Mouse (Mus musculus) intestine, embryonic 14.5 days (tissue): ENCODE measurements around the gene Reck. TPM values are rescaled to one million over a fixed set of nuclear protein-coding genes. Genes with fewer than 3 reads are reported as not detected.

Experiments
- ATAC-seq: fragments of 200-750 bp; cut with Nextera tagmentation; replicated peaks from 2 replicates; pipeline ENCODE4 v1.8.0; 2017; ENCODE audit warnings: low read depth, moderate number of reproducible peaks, moderate TSS enrichment, moderate library complexity; ENCODE audit not compliant: low FRiP score, low TSS enrichment
- DNase-seq: peaks from one replicate; pipeline ENCODE4 v3.0.0-alpha.2; 2018; ENCODE audit warnings: low spot score
- H3K27ac ChIP-seq: fragments of 300-500 bp; sonication (generic); 2 replicates; pipeline ENCODE4 v1.5.1; 2014; ENCODE audit warnings: low read depth, mild to moderate bottlenecking, control low read depth
- H3K27me3 ChIP-seq: fragments of 300-500 bp; sonication (generic); replicated peaks from 2 replicates; pipeline ENCODE4 v1.6.1; 2014; ENCODE audit warnings: low read length, control low read depth; ENCODE audit not compliant: control insufficient read depth, insufficient read depth
- H3K36me3 ChIP-seq: fragments of 300-500 bp; sonication (generic); 2 replicates; pipeline ENCODE4 v1.6.1; 2014; ENCODE audit warnings: low read length, control low read depth; ENCODE audit not compliant: control insufficient read depth, insufficient read depth
- H3K4me1 ChIP-seq: fragments of 300-500 bp; sonication (generic); replicated peaks from 2 replicates; pipeline ENCODE4 v1.6.1; 2014; ENCODE audit warnings: low read length, control low read depth, mixed read lengths; ENCODE audit not compliant: control insufficient read depth, insufficient read depth
- H3K4me2 ChIP-seq: fragments of 300-500 bp; sonication (generic); 2 replicates; pipeline ENCODE4 v1.6.1; 2014; ENCODE audit warnings: low read length
- H3K4me3 ChIP-seq: fragments of 300-500 bp; sonication (generic); 2 replicates; pipeline ENCODE4 v1.5.1; 2014; ENCODE audit warnings: low read depth, low read length, control low read depth, mixed read lengths
- H3K9ac ChIP-seq: fragments of 300-500 bp; sonication (generic); 2 replicates; pipeline ENCODE4 v1.6.1; 2014; ENCODE audit warnings: mild to moderate bottlenecking, low read length
- H3K9me3 ChIP-seq: fragments of 300-500 bp; sonication (generic); 2 replicates; pipeline ENCODE4 v1.6.1; 2016; ENCODE audit warnings: low read length, control low read depth; ENCODE audit not compliant: control insufficient read depth
- WGBS: fragments of 180-500 bp; shearing (Covaris S2); extraction: QIAGEN DNeasy Blood & Tissue Kit; methylation state at CpG from one replicate; pipeline ENCODE4 v1.1.7; 2014; 5-methylcytosine and 5-hydroxymethylcytosine counted together
- polyA plus RNA-seq: library from polyadenylated mRNA; unstranded; fragments of >200 nt; fragmentation: Nextera tagmentation; extraction: Ambion mirVana; gene quantifications from 2 replicates; pipeline ENCODE4 v1.2.1, GENCODE M21; 2014

Gene Reck
- polyA plus RNA-seq, 1 experiment from 2014 or later = 27.6 TPM

- no peak overlapping the region for H3K4me3 ChIP-seq
- 78% methylated on average over 6 of the region's 6 CpGs for WGBS
- no peak for DNase-seq
Measured at GRCm38 (mm10) chr4:43879566-43879965, 4.2 kb downstream of the Reck start.

GRCm38 (mm10) chr4:43884196-43884595 is 8.9 kb downstream of the Reck start:
- H3K9me3 ChIP-seq = no peaks in the 10 kb centered on the region
- H3K4me3 ChIP-seq = no peak overlapping the region
- no peak overlapping the region for H3K4me2 ChIP-seq
- no peak for DNase-seq
- H3K27me3 ChIP-seq = no peaks in the 10 kb centered on the region
- H3K4me1 ChIP-seq = peaks cover 16% of the 10 kb centered on the region
- 28% methylated on average over 4 of the region's 4 CpGs for WGBS
- no peak for ATAC-seq
- H3K9ac ChIP-seq = no peak overlapping the region
- H3K36me3 ChIP-seq = no peaks in the 10 kb centered on the region
- no peak overlapping the region for H3K27ac ChIP-seq

More at GRCm38 (mm10) chr4:43879566-43879965, 4.2 kb downstream of the Reck start:
- Histone ChIP-seq H3K9me3 (no peaks in the 10 kb centered on the region), H3K27ac (no peak overlapping the region), H3K27me3 (no peaks in the 10 kb centered on the region), H3K4me2 (no peak overlapping the region), H3K36me3 (no peaks in the 10 kb centered on the region), H3K9ac (no peak overlapping the region), H3K4me1 (peaks cover 32% of the 10 kb centered on the region)
- ATAC-seq = no peak

- Histone ChIP-seq H3K27ac (no peak overlapping the region), H3K27me3 (no peaks in the 10 kb centered on the region), H3K4me2 (no peak overlapping the region), H3K9me3 (no peaks in the 10 kb centered on the region), H3K4me3 (no peak overlapping the region), H3K4me1 (no peaks in the 10 kb centered on the region), H3K36me3 (no peaks in the 10 kb centered on the region), H3K9ac (no peak overlapping the region)
- DNase-seq (no peak), ATAC-seq (no peak)
- 89% methylated on average over 3 of the region's 3 CpGs for WGBS
Measured at GRCm38 (mm10) chr4:43891247-43891646, 15.9 kb downstream of the Reck start.

- Histone ChIP-seq H3K4me1 (no peaks in the 10 kb centered on the region), H3K4me3 (no peak overlapping the region), H3K27me3 (no peaks in the 10 kb centered on the region), H3K4me2 (no peak overlapping the region), H3K9me3 (no peaks in the 10 kb centered on the region), H3K27ac (no peak overlapping the region), H3K9ac (no peak overlapping the region), H3K36me3 (peaks cover 38% of the 10 kb centered on the region)
- ATAC-seq = no peak
- DNase-seq = no peak
Measured at GRCm38 (mm10) chr4:43897209-43897608, 21.9 kb downstream of the Reck start.

- peaks cover 47% of the 10 kb centered on the region for H3K36me3 ChIP-seq
- DNase-seq (no peak), ATAC-seq (no peak)
- H3K4me3 ChIP-seq = no peak overlapping the region
- no peak overlapping the region for H3K4me2 ChIP-seq
- H3K27ac ChIP-seq = no peak overlapping the region
- H3K27me3 ChIP-seq = no peaks in the 10 kb centered on the region
- 41% methylated on average over 8 of the region's 8 CpGs for WGBS
- no peak overlapping the region for H3K9ac ChIP-seq
- no peaks in the 10 kb centered on the region for H3K4me1 ChIP-seq
- H3K9me3 ChIP-seq = no peaks in the 10 kb centered on the region
Measured at GRCm38 (mm10) chr4:43899197-43899596, 23.9 kb downstream of the Reck start.

- no peak overlapping the region for H3K27ac ChIP-seq
- H3K4me2 ChIP-seq = no peak overlapping the region
- DNase-seq (no peak), ATAC-seq (no peak)
- H3K27me3 ChIP-seq = no peaks in the 10 kb centered on the region
- no peak overlapping the region for H3K4me3 ChIP-seq
- no peak overlapping the region for H3K9ac ChIP-seq
- H3K9me3 ChIP-seq = no peaks in the 10 kb centered on the region
- 72% methylated on average over 7 of the region's 7 CpGs for WGBS
- peaks cover 36% of the 10 kb centered on the region for H3K36me3 ChIP-seq
- no peaks in the 10 kb centered on the region for H3K4me1 ChIP-seq
Measured at GRCm38 (mm10) chr4:43903690-43904089, 28.4 kb downstream of the Reck start.

- H3K27ac ChIP-seq = no peak overlapping the region
- H3K4me2 ChIP-seq = no peak overlapping the region
- H3K27me3 ChIP-seq = no peaks in the 10 kb centered on the region
- 27% methylated on average over 6 of the region's 6 CpGs for WGBS
- no peak for ATAC-seq
- peaks cover 18% of the 10 kb centered on the region for H3K36me3 ChIP-seq
- H3K4me3 ChIP-seq = no peak overlapping the region
- H3K9me3 ChIP-seq = no peaks in the 10 kb centered on the region
- DNase-seq = peak; percentile 67
- no peak overlapping the region for H3K9ac ChIP-seq
- H3K4me1 ChIP-seq = no peaks in the 10 kb centered on the region
Measured at GRCm38 (mm10) chr4:43906443-43906842, 31.1 kb downstream of the Reck start.

GRCm38 (mm10) chr4:43918221-43918620 is 42.9 kb downstream of the Reck start:
- no peak overlapping the region for H3K27ac ChIP-seq
- no peaks in the 10 kb centered on the region for H3K4me1 ChIP-seq
- no peak overlapping the region for H3K9ac ChIP-seq
- ATAC-seq = no peak
- peaks cover 31% of the 10 kb centered on the region for H3K36me3 ChIP-seq
- no peaks in the 10 kb centered on the region for H3K9me3 ChIP-seq
- 95% methylated on average over 5 of the region's 5 CpGs for WGBS
- DNase-seq = no peak
- H3K4me2 ChIP-seq = no peak overlapping the region
- no peaks in the 10 kb centered on the region for H3K27me3 ChIP-seq
- no peak overlapping the region for H3K4me3 ChIP-seq

GRCm38 (mm10) chr4:43920602-43921001 is 45.3 kb downstream of the Reck start:
- no peak overlapping the region for H3K9ac ChIP-seq
- no peaks in the 10 kb centered on the region for H3K4me1 ChIP-seq
- peaks cover 37% of the 10 kb centered on the region for H3K36me3 ChIP-seq
- H3K4me3 ChIP-seq = no peak overlapping the region
- no peak overlapping the region for H3K27ac ChIP-seq
- H3K27me3 ChIP-seq = no peaks in the 10 kb centered on the region
- DNase-seq (no peak), ATAC-seq (no peak)
- 96% methylated on average over 1 of the region's 1 CpGs for WGBS
- no peaks in the 10 kb centered on the region for H3K9me3 ChIP-seq
- H3K4me2 ChIP-seq = no peak overlapping the region
